In the genomic region with DNA sequence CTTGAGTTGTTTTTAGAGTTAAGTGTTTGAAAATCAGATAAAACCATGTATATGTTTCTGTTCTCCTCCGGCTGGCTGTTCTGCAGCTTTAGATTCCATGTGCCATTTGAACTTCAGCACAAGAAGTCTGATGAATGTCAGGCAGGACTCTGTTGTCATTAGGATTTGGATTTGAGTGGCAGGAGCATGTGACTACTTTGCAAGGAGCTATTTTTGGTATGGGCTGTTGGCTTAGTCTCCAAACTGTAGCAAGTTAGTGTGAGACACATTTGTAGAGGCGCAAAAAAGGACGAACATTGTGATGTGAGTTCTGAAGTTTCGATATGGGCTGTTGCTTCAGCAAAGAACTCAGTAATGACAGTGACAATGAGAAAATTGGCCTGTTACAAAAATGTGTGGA, we compare ENCODE assay signal across 22 mouse cellular contexts. TPM values are rescaled to one million over a fixed set of nuclear protein-coding genes. Genes with fewer than 3 reads are reported as not detected.
A peak's percentile ranks its signal among the peaks of the same experiment; 100 is the strongest.
DNase-seq lines count a peak whose midpoint lies in the region; ATAC-seq and TF ChIP-seq lines count a peak whose summit lies in the region.
"Had no signal": no experiment of that assay in that cellular context is flagged by ENCODE, and none has a peak within 500 bp of the region (broad histone marks: within the 10 kb centered on the region; RNA-seq: fewer than 3 reads in every experiment).

No protein-coding gene starts in this region.

- H3K9me3 ChIP-seq in heart, embryonic 12.5 days (replicated peaks) = no peaks in the 10 kb centered on the region
- H3K9me3 ChIP-seq: embryonic facial prominence, embryonic 12.5 days; forebrain, embryonic 12.5 days; hindbrain, embryonic 13.5 days; midbrain, embryonic 10.5 days had no signal

- H3K4me2 ChIP-seq in heart, embryonic 12.5 days = peak overlapping the region; percentile 62
- H3K4me2 ChIP-seq: embryonic facial prominence, embryonic 12.5 days; forebrain, embryonic 12.5 days; hindbrain, embryonic 13.5 days; liver, embryonic 11.5 days had no signal

- no peaks in the 10 kb centered on the region for H3K27me3 ChIP-seq in heart, embryonic 12.5 days (replicated peaks)
- H3K27me3 ChIP-seq: embryonic facial prominence, embryonic 12.5 days; forebrain, embryonic 12.5 days; hindbrain, embryonic 13.5 days had no signal

- H3K9ac ChIP-seq in heart, embryonic 12.5 days = 0 out of 2 replicates have a peak overlapping the region, but pooled peaks have one; percentile 41
- H3K9ac ChIP-seq: embryonic facial prominence, embryonic 12.5 days; forebrain, embryonic 12.5 days; hindbrain, embryonic 13.5 days; liver, postnatal 0 days had no signal

- peaks cover 27% of the 10 kb centered on the region for H3K4me1 ChIP-seq in heart, embryonic 12.5 days (replicated peaks)
- H3K4me1 ChIP-seq: embryonic facial prominence, embryonic 12.5 days; forebrain, embryonic 12.5 days; hindbrain, embryonic 13.5 days; midbrain, embryonic 10.5 days had no signal

- peak overlapping the region; percentile 86 for H3K27ac ChIP-seq in gastrocnemius, adult 2 months
- H3K27ac ChIP-seq in heart, embryonic 12.5 days (ENCODE audit: poor library complexity, severe bottlenecking) = peak overlapping the region; percentile 91
- H3K27ac ChIP-seq: embryonic facial prominence, embryonic 12.5 days; forebrain, embryonic 12.5 days; hindbrain, embryonic 13.5 days; midbrain, embryonic 10.5 days had no signal

- peak overlapping the region; percentile 74 for H3K4me3 ChIP-seq in gastrocnemius, adult 2 months
- peak overlapping the region; percentile 35 for H3K4me3 ChIP-seq in heart, embryonic 12.5 days
- H3K4me3 ChIP-seq: embryonic facial prominence, embryonic 12.5 days; erythroblast, embryonic 14.5 days; forebrain, embryonic 12.5 days; hindbrain, embryonic 13.5 days; midbrain, embryonic 10.5 days had no signal

- intact Hi-C loops in gastrocnemius, adult 2 months (cut with DNase I) = no loop called here
- intact Hi-C loops in heart, postnatal 10 days (cut with DNase I) = no loop called here

- 42% methylated on average over 4 of the region's 4 CpGs for WGBS in heart, embryonic 12.5 days

- no peak for TF ChIP-seq CTCF in gastrocnemius, adult 2 months (IDR thresholded peaks at IDR 0.05)

- H3K36me3 ChIP-seq in heart, embryonic 12.5 days = peaks cover 58% of the 10 kb centered on the region

- ATAC-seq in heart, embryonic 12.5 days (ENCODE audit: insufficient number of reproducible peaks, low FRiP score) = peak; percentile 79
- ATAC-seq: CD4-positive, CD25-positive, alpha-beta regulatory T cell, adult 4 months; liver, postnatal 0 days; lung, postnatal 0 days had no signal

- peak; percentile 36 for DNase-seq in gastrocnemius, adult 2 months
- no peak for DNase-seq in gastrocnemius, postnatal 4 days (ENCODE audit: low spot score in 2 of 2)
- DNase-seq in heart, adult 18-20 months = peak; percentile 60 to 66
- DNase-seq in heart, postnatal 10 days = peak; percentile 64 to 72
- DNase-seq in spleen, postnatal 36 days (ENCODE audit: low spot score in 2 of 2) = no peak
- no peak for DNase-seq in layer of hippocampus, postnatal 25 days (ENCODE audit: extremely low spot score in 1 of 2, low spot score in 1 of 2)
- no peak for DNase-seq in urinary bladder, postnatal 25 days (ENCODE audit: low spot score)
- DNase-seq: adrenal gland, postnatal 25 days; cerebellum, postnatal 10 days; kidney, adult 11 months; liver, postnatal 0 days; right cerebral cortex, postnatal 25 days; thymus, postnatal 4 days had no signal

RNA-seq across cellular contexts. Expression of gene Larp4b, which starts 34.0 kb away (rescaled TPM):
- total RNA-seq in gastrocnemius, adult 2 months (2021) = 10 to 100 TPM; 67.7 to 78.6 TPM
- total RNA-seq in gastrocnemius, postnatal 4 days (2021) = 10 to 100 TPM; 78.7 to 86.5 TPM
- total RNA-seq in heart, adult 18-20 months (2021) = 10 to 100 TPM; 63.8 to 75.7 TPM
- 33.0 and 37.4 TPM in 2 replicates for polyA plus RNA-seq in heart, embryonic 12.5 days (2016; fragmentation: Nextera tagmentation; extraction: Ambion mirVana)
- 10 to 100 TPM; 78.4 to 81.5 TPM for total RNA-seq in heart, postnatal 10 days (2021)
- 10 to 100 TPM; 73.2 to 76.8 TPM for total RNA-seq in layer of hippocampus, postnatal 25 days (2021)

Comparison
In these comparisons a context has a peak if more than half of its experiments do, and no peak if none do; other contexts are left out.
1. DNase-seq: peak in gastrocnemius, adult 2 months (single experiment), heart, adult 18-20 months (2 of 2) and heart, postnatal 10 days (2 of 2); none in gastrocnemius, postnatal 4 days (0 of 2), spleen, postnatal 36 days (0 of 2), layer of hippocampus, postnatal 25 days (0 of 2) and urinary bladder, postnatal 25 days (single experiment).